Mouse (Mus musculus): Measurements from ENCODE around the gene Gys1.

- no peak for TF ChIP-seq CTCF (IDR thresholded peaks at IDR 0.05; ENCODE audit: borderline replicate concordance, insufficient read depth, low read depth, low read length)
- no peak for TF ChIP-seq POLR2A (IDR thresholded peaks at IDR 0.05; ENCODE audit: borderline replicate concordance, insufficient read depth, low read length)
Measured at GRCm38 (mm10) chr7:45417962-45418492, 16.6 kb upstream of the Gys1 start.
